Mouse (Mus musculus): ENCODE measurements around the gene Rassf7. TPM values are rescaled to one million over a fixed set of nuclear protein-coding genes. Genes with fewer than 3 reads are reported as not detected.

Rassf7 gene
- polyA plus RNA-seq, 1 experiment from 2014 or later = 45.7 TPM

DNA sequence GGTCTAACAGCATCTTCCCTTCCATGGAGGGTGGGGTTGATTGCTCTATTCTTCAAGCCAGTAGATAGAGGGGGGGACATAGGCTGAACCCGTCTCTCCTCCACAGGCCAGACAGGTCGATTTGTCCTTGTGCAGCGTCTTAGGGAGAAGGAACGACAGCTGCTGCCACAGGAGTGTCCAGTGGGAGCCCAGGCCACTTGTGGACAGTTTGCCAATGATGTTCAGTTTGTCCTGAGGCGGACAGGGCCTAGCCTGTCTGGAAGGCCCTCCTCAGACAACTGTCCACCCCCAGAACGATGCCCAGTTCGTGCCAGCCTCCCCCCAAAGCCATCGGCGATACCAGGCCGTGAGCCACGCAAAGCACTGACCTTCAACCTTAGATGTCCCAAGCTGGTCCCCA lies 1.2 kb downstream of the Rassf7 start:
- DNase-seq (ENCODE audit: low spot score) (no peak), ATAC-seq (ENCODE audit: insufficient read depth, low FRiP score, low TSS enrichment) (no peak)
- H3K4me1 ChIP-seq (ENCODE audit: control insufficient read depth, insufficient read depth, low read length) = peaks cover 16% of the 10 kb centered on the region
- 90% methylated on average over 11 of the region's 11 CpGs for WGBS
- H3K27me3 ChIP-seq (ENCODE audit: control insufficient read depth, insufficient read depth, low read length) = no peaks in the 10 kb centered on the region
- H3K27ac ChIP-seq (ENCODE audit: low read depth, low read length) = no peak overlapping the region
- H3K4me2 ChIP-seq (ENCODE audit: low read depth) = peak overlapping the region; percentile 80
- no peak overlapping the region for H3K9ac ChIP-seq (ENCODE audit: low read length)
- peak overlapping the region; percentile 70 for H3K4me3 ChIP-seq (ENCODE audit: low read depth, low read length)
- no peaks in the 10 kb centered on the region; the same call in 1 of the 2 replicates for H3K36me3 ChIP-seq (ENCODE audit: control insufficient read depth, insufficient read depth, low read length)
- no peaks in the 10 kb centered on the region for H3K9me3 ChIP-seq (ENCODE audit: control insufficient read depth, low read length)

DNA sequence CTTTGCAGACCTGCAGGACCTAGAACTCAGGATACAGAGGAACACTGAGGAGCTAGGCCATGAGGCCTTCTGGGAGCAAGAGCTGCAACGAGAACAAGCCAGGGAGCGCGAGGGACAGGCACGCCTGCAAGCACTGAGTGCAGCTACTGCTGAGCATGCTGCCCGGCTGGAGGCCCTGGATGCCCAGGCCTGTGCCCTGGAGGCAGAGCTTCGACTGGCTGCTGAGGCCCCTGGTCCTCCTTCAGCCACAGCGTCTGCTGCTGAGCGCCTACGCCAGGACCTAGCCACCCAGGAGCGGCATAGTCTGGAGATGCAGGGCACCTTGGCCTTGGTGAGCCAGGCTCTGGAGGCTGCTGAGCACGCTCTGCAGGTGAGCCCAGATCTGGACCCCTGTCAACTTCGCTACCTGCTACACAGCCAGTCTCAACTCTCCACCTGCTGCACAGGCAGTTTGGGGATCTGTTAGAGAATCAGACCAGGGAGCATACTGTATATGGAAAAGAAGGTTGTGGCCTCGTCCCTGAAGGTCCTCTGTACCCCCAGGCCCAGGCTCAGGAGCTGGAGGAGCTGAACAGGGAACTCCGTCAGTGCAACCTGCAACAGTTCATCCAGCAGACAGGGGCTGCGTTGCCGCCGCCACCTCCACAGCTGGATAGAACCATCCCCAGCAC lies 1.8 kb downstream of the Rassf7 start:
- Histone ChIP-seq H3K4me2 (ENCODE audit: low read depth) (no peak overlapping the region), H3K27me3 (ENCODE audit: control insufficient read depth, insufficient read depth, low read length) (no peaks in the 10 kb centered on the region), H3K4me3 (ENCODE audit: low read depth, low read length) (no peak overlapping the region), H3K9ac (ENCODE audit: low read length) (no peak overlapping the region), H3K27ac (ENCODE audit: low read depth, low read length) (no peak overlapping the region), H3K4me1 (ENCODE audit: control insufficient read depth, insufficient read depth, low read length) (peaks cover 21% of the 10 kb centered on the region), H3K9me3 (ENCODE audit: control insufficient read depth, low read length) (no peaks in the 10 kb centered on the region), H3K36me3 (ENCODE audit: control insufficient read depth, insufficient read depth, low read length) (no peaks in the 10 kb centered on the region; the same call in 1 of the 2 replicates)
- DNase-seq (ENCODE audit: low spot score) (no peak), ATAC-seq (ENCODE audit: insufficient read depth, low FRiP score, low TSS enrichment) (no peak)
- WGBS = 93% methylated on average over 17 of the region's 17 CpGs

DNA sequence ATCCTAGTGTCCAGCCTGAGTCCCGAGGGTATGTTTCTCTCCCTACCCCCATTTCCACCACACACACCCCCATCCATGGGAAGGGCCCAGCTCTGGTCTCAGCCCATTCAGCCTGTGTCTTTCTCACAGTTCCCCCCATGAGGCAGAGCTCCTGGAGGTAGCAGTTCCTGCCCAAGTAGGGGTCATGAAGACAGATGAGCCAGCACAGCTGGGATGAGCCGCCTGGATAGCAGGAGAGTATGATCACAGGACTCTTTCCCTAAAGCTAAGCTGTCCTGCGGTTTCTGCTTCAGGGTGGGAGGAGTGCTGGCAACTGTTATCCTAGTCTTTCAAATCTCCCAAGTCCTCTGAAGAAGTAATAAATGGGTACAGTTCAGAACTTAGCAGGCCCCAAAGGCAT lies 2.5 kb downstream of the Rassf7 start:
- no peak overlapping the region for H3K4me3 ChIP-seq (ENCODE audit: low read depth, low read length)
- DNase-seq (ENCODE audit: low spot score) = no peak

DNA sequence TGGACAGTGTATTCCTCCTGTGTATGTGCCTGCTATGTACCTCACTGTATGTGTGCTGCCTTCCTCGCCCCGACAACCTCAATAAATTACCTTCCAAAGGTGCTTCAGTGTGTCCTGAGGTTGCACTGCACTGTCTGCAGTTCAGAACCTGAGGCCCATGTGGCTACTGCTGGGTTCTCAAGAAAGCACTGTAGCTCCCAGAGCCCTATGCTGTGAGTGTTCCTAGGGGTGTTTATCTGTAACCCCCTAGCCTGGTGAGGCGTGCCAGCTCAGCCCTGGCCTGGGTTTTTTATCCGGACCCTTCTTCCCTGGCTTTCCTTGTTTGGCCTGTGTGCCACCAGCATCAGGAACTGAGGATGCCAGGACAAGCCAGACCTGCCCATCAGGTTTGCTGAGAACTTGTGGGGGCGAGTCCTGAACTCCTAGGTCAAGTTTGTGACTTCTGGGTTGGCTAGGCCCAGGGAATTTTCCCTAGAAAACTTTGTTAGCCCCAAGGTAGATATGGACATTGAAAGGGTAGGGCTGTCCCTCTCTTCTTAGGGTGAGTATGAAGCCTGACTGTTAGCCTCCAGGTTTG lies 3.0 kb downstream of the Rassf7 start:
- DNase-seq (ENCODE audit: low spot score) (no peak), ATAC-seq (ENCODE audit: insufficient read depth, low FRiP score, low TSS enrichment) (no peak)
- WGBS = 92% methylated on average over 5 of the region's 5 CpGs
- peaks cover 21% of the 10 kb centered on the region for H3K4me1 ChIP-seq (ENCODE audit: control insufficient read depth, insufficient read depth, low read length)
- H3K9ac ChIP-seq (ENCODE audit: low read length) = no peak overlapping the region; the same call in 1 of the 2 replicates
- no peak overlapping the region for H3K4me3 ChIP-seq (ENCODE audit: low read depth, low read length)
- no peaks in the 10 kb centered on the region for H3K27me3 ChIP-seq (ENCODE audit: control insufficient read depth, insufficient read depth, low read length)
- no peaks in the 10 kb centered on the region for H3K9me3 ChIP-seq (ENCODE audit: control insufficient read depth, low read length)
- no peak overlapping the region for H3K27ac ChIP-seq (ENCODE audit: low read depth, low read length)
- no peaks in the 10 kb centered on the region; the same call in 1 of the 2 replicates for H3K36me3 ChIP-seq (ENCODE audit: control insufficient read depth, insufficient read depth, low read length)
- H3K4me2 ChIP-seq (ENCODE audit: low read depth) = no peak overlapping the region

More for the DNA sequence above, 2.5 kb downstream of the Rassf7 start:
- Histone ChIP-seq H3K4me1 (ENCODE audit: control insufficient read depth, insufficient read depth, low read length) (peaks cover 21% of the 10 kb centered on the region), H3K9me3 (ENCODE audit: control insufficient read depth, low read length) (no peaks in the 10 kb centered on the region), H3K27me3 (ENCODE audit: control insufficient read depth, insufficient read depth, low read length) (no peaks in the 10 kb centered on the region), H3K36me3 (ENCODE audit: control insufficient read depth, insufficient read depth, low read length) (no peaks in the 10 kb centered on the region; the same call in 1 of the 2 replicates), H3K9ac (ENCODE audit: low read length) (no peak overlapping the region), H3K27ac (ENCODE audit: low read depth, low read length) (no peak overlapping the region), H3K4me2 (ENCODE audit: low read depth) (no peak overlapping the region)
- WGBS = 73% methylated on average over 3 of the region's 3 CpGs
- ATAC-seq (ENCODE audit: insufficient read depth, low FRiP score, low TSS enrichment) = no peak

DNA sequence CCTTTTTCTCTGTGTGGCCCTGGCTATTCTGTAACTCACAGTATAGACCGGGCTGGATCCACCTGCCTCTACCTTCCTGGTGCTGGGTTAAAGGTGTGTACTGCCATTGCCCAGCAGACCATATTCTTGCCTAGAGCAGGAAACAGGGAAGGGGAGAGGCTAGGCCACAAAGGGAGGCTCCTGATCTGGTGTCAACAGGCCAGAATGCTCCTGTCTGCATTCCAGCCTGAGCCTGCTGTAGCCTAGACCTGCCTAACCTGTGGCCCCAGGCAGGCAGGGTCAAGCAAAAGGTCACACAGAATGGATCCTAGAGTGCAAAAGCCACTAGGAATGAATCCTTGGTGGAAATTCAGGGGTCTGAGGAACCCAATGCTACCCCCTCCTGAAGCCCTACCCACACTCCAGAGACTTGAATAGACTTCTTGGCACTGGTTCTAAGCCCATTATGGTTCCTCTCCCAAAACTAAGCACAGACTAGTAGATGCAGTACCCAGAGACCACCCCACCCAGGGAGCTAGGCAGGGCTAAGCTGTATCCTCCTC lies 4.0 kb downstream of the Rassf7 start:
- whole genome bisulfite sequencing = 100% methylated on average over 1 of the region's 1 CpGs
- Histone ChIP-seq H3K36me3 (ENCODE audit: control insufficient read depth, insufficient read depth, low read length) (no peaks in the 10 kb centered on the region; the same call in 1 of the 2 replicates), H3K4me3 (ENCODE audit: low read depth, low read length) (no peak overlapping the region), H3K9me3 (ENCODE audit: control insufficient read depth, low read length) (no peaks in the 10 kb centered on the region), H3K4me2 (ENCODE audit: low read depth) (no peak overlapping the region), H3K9ac (ENCODE audit: low read length) (no peak overlapping the region), H3K4me1 (ENCODE audit: control insufficient read depth, insufficient read depth, low read length) (peaks cover 21% of the 10 kb centered on the region), H3K27ac (ENCODE audit: low read depth, low read length) (no peak overlapping the region), H3K27me3 (ENCODE audit: control insufficient read depth, insufficient read depth, low read length) (no peaks in the 10 kb centered on the region)
- DNase-seq (ENCODE audit: low spot score) (no peak), ATAC-seq (ENCODE audit: insufficient read depth, low FRiP score, low TSS enrichment) (no peak)

DNA sequence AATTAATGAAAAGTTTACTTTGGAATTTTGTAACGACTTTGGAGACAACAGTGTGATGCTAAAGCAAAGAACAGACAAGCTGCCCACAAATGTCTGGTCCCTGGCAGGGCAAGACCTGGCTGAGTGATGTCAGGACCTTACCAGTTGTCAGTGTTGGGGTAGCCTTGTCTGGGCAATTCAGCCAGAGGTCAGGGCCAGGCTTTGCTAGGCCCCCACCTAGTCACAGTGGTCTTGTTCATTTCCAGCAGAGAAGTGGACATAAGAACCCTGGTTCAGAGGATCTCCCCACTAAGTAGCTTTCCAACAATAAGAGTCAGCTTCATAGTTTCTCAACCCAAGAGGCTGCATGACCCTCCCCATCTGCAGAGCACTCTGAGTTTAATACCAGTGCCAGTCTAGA lies 4.7 kb downstream of the Rassf7 start:
- Histone ChIP-seq H3K27ac (ENCODE audit: low read depth, low read length) (no peak overlapping the region), H3K9ac (ENCODE audit: low read length) (no peak overlapping the region), H3K27me3 (ENCODE audit: control insufficient read depth, insufficient read depth, low read length) (no peaks in the 10 kb centered on the region), H3K4me2 (ENCODE audit: low read depth) (no peak overlapping the region), H3K4me3 (ENCODE audit: low read depth, low read length) (no peak overlapping the region), H3K36me3 (ENCODE audit: control insufficient read depth, insufficient read depth, low read length) (no peaks in the 10 kb centered on the region; the same call in 1 of the 2 replicates), H3K4me1 (ENCODE audit: control insufficient read depth, insufficient read depth, low read length) (peaks cover 21% of the 10 kb centered on the region), H3K9me3 (ENCODE audit: control insufficient read depth, low read length) (no peaks in the 10 kb centered on the region)
- DNase-seq (ENCODE audit: low spot score) (no peak), ATAC-seq (ENCODE audit: insufficient read depth, low FRiP score, low TSS enrichment) (no peak)
- WGBS = 83% methylated on average over 1 of the region's 1 CpGs

DNA sequence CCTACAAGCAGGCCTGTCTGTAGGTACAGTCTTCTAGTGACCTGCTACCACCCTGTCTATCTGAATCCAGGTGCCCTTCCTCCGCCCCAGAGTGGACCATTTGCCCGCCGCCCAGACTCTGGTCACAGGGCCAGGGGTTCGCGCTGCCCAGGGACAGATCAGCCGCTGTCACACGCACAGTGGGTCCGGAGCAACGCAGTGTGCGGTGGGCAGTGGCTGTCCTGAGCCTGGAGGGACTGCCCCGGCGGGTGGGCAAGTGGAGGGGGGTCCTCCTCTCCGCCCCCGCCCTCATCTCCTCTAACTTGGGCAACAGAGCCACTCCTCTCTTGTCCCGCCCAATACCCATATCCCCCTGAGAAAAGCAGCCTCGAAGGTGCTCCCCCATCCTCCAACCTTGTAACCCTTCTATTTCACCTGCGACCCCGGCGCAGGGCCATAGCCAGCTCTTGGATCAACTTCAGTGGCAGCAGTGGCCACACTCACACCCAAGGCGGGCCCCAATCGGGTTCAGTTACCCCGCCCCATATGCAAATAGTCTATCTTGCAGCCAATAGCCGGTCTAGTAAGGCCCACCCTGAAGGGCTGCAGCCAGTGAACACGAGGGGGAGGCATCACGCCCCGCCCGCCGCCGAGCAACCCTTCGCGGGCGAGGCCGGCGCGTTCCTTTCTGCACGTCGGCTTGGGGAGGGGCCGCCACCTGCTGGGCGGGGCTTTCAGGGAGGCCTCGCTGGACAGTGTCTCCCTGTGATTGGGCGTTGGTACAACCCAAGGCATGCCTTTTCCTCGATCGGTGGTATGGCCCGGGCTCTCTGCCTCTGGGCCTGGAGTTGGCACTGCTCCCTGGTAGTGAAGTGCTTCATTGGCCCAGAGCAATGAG lies 5.8 kb downstream of the Rassf7 start:
- WGBS = 4% methylated on average over 44 of the region's 44 CpGs

DNA sequence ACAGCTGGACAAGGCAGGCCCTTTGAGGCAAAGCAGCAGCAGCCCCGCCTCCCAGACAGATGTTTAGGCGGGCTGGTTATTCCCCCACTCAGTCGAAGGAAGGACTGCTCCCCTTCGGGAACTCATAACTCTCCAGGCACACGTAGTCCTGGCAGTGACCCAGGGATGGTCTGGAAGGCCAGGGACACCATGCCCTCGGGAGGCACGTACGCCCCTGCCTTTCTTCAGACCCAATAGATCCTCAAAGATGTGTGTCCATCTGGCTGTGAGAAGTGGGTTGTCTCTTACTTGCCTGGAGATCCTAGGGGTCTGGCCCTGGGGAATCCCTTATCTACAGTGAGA lies 6.4 kb downstream of the Rassf7 start:
- DNase-seq (ENCODE audit: low spot score) (no peak), ATAC-seq (ENCODE audit: insufficient read depth, low FRiP score, low TSS enrichment) (no peak; the same call in 1 of the 2 replicates)
- H3K4me3 ChIP-seq (ENCODE audit: low read depth, low read length) = peak overlapping the region; percentile 42
- H3K9ac ChIP-seq (ENCODE audit: low read length) = peak overlapping the region; percentile 45
- H3K36me3 ChIP-seq (ENCODE audit: control insufficient read depth, insufficient read depth, low read length) = no peaks in the 10 kb centered on the region; the same call in 1 of the 2 replicates
- peak overlapping the region; percentile 86 for H3K4me2 ChIP-seq (ENCODE audit: low read depth)
- H3K9me3 ChIP-seq (ENCODE audit: control insufficient read depth, low read length) = no peaks in the 10 kb centered on the region
- peak overlapping the region; percentile 81 for H3K27ac ChIP-seq (ENCODE audit: low read depth, low read length)
- whole genome bisulfite sequencing = 15% methylated on average over 8 of the region's 8 CpGs
- peaks cover 11% of the 10 kb centered on the region for H3K4me1 ChIP-seq (ENCODE audit: control insufficient read depth, insufficient read depth, low read length)
- H3K27me3 ChIP-seq (ENCODE audit: control insufficient read depth, insufficient read depth, low read length) = no peaks in the 10 kb centered on the region

More for the DNA sequence above, 5.8 kb downstream of the Rassf7 start:
- ATAC-seq (ENCODE audit: insufficient read depth, low FRiP score, low TSS enrichment) (peak; percentile 97), DNase-seq (ENCODE audit: low spot score) (peak; percentile 100)
- H3K4me2 ChIP-seq (ENCODE audit: low read depth) = peak overlapping the region; percentile 86
- peak overlapping the region; percentile 42 for H3K4me3 ChIP-seq (ENCODE audit: low read depth, low read length)
- H3K9me3 ChIP-seq (ENCODE audit: control insufficient read depth, low read length) = no peaks in the 10 kb centered on the region
- no peaks in the 10 kb centered on the region for H3K27me3 ChIP-seq (ENCODE audit: control insufficient read depth, insufficient read depth, low read length)
- peak overlapping the region; percentile 55 for H3K9ac ChIP-seq (ENCODE audit: low read length)
- peak overlapping the region; percentile 81 for H3K27ac ChIP-seq (ENCODE audit: low read depth, low read length)
- no peaks in the 10 kb centered on the region; the same call in 1 of the 2 replicates for H3K36me3 ChIP-seq (ENCODE audit: control insufficient read depth, insufficient read depth, low read length)
- H3K4me1 ChIP-seq (ENCODE audit: control insufficient read depth, insufficient read depth, low read length) = peaks cover 17% of the 10 kb centered on the region
